Mouse (Mus musculus) E14TG2a.4 (cell line): ENCODE data around the gene Cacna1d.
A peak's percentile ranks its signal among the peaks of the same experiment; 100 is the strongest.

ENCODE experiments used
- H3K27me3 ChIP-seq: 2 replicates; pipeline ENCODE4 v1.6.1; 2014; ENCODE audit warnings: low read length, control low read depth; ENCODE audit not compliant: insufficient read depth
- H3K36me3 ChIP-seq: 2 replicates; pipeline ENCODE4 v1.6.1; 2014; ENCODE audit warnings: low read length, control low read depth; ENCODE audit not compliant: insufficient read depth
- H3K4me1 ChIP-seq: replicated peaks from 2 replicates; pipeline ENCODE4 v1.6.1; 2014; ENCODE audit warnings: low read depth, low read length, control low read depth
- H3K4me3 ChIP-seq: replicated peaks from 2 replicates; pipeline ENCODE4 v1.5.1; 2014; ENCODE audit warnings: mild to moderate bottlenecking, low read length
- H3K9me3 ChIP-seq: 2 replicates; pipeline ENCODE4 v1.6.1; 2014; ENCODE audit warnings: low read length, control low read depth
- CTCF ChIP-seq: conservative IDR thresholded peaks from 2 replicates; pipeline ENCODE4 v1.5.1; 2014; ENCODE audit warnings: low read length
- NANOG ChIP-seq: IDR thresholded peaks from 2 replicates; pipeline ENCODE4 v1.6.1; 2014; ENCODE audit warnings: borderline replicate concordance, low read length, mixed read lengths
- POU5F1 ChIP-seq: IDR thresholded peaks from 2 replicates; pipeline ENCODE4 v1.6.1; 2014; ENCODE audit warnings: low read length, borderline replicate concordance

The Cacna1d gene

DNA sequence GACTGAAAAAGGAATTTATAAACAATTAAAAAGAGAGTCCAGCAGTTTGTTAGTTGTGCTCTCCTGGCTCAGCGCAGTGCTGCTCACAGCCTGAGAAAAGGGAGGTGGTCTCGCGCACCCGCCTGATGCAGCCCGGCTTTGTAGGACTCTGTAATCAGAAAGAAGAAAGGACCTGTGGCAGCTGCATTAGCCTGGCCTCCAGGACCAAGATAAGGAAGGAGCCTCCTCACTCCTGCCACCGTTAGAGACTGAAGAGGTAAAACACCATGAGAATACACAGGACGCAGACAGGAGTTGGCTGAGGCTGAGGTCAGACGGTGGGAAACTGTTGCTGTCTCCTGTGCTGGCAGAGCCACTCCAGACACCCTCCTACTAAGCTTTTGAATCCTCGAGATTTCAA is at the start of gene Cacna1d:
Gene Cacna1d, minus strand, starts transcription at position 114 of the 400 bp plus-strand sequence.
- H3K36me3 ChIP-seq: peaks cover 95% of the 10 kb centered on the region
- no peak within 1 kb of the TSS for H3K4me3 ChIP-seq
- peaks cover 13% of the 10 kb centered on the region for H3K4me1 ChIP-seq
- TF ChIP-seq POU5F1: no peak
- no peak for TF ChIP-seq NANOG
- no peak for TF ChIP-seq CTCF
- H3K27me3 ChIP-seq: no peaks in the 10 kb centered on the region
- no peaks in the 10 kb centered on the region for H3K9me3 ChIP-seq

DNA sequence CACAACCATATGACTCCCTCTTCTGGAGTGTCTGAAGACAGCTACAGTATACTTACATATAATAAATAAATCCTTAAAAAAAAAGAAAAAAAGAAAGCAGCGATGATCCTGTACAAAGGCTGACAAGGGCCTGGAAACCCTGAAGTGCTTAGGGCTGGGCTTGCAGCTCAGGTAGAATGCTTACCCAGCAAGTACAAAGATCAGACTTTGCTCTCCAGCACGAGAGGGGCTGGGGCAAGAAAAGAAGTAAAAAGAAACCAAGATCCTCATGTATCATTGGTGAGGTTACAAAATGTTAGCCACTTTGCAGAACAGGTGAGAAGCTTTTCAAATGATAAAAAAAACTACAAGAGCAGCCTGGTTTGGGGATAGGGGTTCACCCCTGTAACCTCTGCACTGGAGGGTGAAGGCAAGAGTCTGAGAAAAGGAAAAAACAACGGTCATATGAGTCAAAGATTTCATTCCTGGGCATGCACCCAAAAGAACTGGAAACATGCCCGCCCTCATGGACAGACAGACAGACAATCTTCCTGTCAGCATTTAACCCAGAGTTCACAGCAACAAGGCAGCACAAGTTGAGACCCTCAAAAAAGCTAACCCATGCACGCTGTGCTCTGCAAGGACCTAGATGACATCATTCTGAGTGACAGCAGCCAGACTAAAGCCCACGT is 42.7 kb upstream of the Cacna1d start:
- Histone ChIP-seq H3K9me3 (no peaks in the 10 kb centered on the region), H3K4me1 (peaks cover 47% of the 10 kb centered on the region), H3K4me3 (no peak overlapping the region), H3K36me3 (no peaks in the 10 kb centered on the region), H3K27me3 (no peaks in the 10 kb centered on the region)
- no peak for TF ChIP-seq POU5F1
- no peak for TF ChIP-seq CTCF
- TF ChIP-seq NANOG: no peak

DNA sequence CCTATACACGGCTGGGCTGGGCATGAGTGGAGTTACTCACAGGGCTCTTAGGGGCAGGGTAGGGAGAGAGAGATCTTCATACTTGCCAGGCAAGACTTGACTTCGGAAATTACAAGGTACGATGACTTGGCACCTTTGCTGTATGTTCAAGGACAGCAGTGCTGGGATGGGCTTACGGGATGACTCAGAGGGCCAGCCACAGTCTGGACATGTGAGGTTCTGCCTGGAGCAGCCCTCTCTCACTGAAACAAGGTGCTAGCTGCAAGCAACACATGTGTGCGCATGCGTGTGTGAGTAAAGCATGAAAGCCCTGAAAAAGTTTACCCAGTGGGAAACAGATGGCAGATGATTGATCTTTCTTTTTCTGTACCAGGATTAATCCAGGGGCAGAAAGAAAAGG is 40.6 kb upstream of the Cacna1d start:
- Histone ChIP-seq H3K36me3 (peaks cover 8% of the 10 kb centered on the region; the same call in 1 of the 2 replicates), H3K4me1 (peaks cover 61% of the 10 kb centered on the region), H3K9me3 (no peaks in the 10 kb centered on the region), H3K4me3 (no peak overlapping the region; the same call in 1 of the 2 replicates), H3K27me3 (no peaks in the 10 kb centered on the region)
- TF ChIP-seq CTCF: no peak
- no peak for TF ChIP-seq NANOG
- no peak for TF ChIP-seq POU5F1

DNA sequence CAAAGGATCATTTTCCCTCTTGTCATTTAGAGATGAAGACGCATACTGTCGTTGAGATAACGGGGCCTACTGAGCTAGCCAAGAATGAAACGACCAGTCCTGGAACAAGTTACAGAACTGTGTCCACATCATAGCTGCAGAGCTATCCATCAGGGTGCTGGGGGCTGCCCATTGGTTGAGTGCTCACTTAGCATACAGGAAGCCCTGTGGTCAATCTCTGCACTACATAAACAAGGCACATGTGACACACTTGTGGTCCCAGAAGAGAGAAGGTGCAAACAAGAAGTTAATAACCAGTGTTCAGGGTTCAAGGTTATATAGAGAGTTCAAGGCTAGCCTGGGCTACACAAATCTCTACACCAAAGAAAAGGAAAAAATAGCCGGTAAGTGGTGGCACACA is 40.2 kb upstream of the Cacna1d start:
- Histone ChIP-seq H3K9me3 (no peaks in the 10 kb centered on the region), H3K27me3 (no peaks in the 10 kb centered on the region), H3K36me3 (peaks cover 11% of the 10 kb centered on the region), H3K4me3 (no peak overlapping the region; the same call in 1 of the 2 replicates), H3K4me1 (peaks cover 65% of the 10 kb centered on the region)
- TF ChIP-seq CTCF (no peak), POU5F1 (no peak), NANOG (no peak)

DNA sequence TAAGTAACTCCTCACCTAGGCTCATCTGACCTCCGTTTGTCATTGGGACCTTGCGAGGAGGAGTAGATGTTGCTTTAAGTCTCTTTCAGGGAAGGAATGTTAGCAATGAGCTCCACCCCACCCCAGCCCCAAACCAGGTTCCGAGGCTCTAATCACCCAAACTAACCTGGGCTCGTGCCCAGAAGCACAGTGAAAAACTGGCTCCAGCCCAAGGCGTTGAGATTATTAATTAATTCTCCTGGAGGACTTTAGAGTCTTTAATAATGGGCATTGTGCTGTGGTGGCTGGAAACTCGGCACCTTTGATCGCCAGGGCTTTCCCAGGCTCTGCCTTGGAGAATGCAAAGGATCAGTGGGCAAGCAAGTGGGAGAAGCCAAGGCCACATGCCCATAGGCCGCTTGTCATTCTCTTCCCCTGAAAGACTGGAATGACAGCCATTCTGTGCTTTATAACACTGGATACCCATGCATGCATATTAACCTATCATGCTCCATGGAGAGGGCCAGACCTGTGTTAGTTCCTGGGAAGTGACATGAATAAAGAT is 39.5 kb upstream of the Cacna1d start:
- Histone ChIP-seq H3K9me3 (no peaks in the 10 kb centered on the region), H3K27me3 (no peaks in the 10 kb centered on the region), H3K4me1 (peaks cover 72% of the 10 kb centered on the region), H3K36me3 (peaks cover 18% of the 10 kb centered on the region), H3K4me3 (peak overlapping the region; percentile 71)
- TF ChIP-seq POU5F1: no peak
- TF ChIP-seq NANOG: no peak

DNA sequence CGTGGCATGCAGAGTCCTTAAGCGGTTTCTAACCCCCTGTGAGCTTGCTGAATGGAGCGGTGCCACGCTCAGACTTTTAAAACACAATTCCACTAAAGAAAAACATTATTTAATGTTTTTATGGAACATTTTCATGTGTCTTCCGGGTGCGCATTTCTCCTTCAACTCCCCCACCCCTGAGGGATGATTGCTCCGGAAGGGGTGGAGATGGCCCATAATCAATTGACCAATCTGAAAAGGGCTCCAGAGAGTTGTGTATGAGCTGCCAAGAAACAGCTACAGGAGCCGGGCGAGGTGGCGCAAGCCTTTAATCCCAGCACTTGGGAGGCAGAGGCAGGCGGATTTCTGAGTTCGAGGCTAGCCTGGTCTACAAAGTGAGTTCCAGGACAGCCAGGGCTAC is 38.2 kb upstream of the Cacna1d start:
- H3K36me3 ChIP-seq: peaks cover 31% of the 10 kb centered on the region
- no peaks in the 10 kb centered on the region for H3K9me3 ChIP-seq
- no peaks in the 10 kb centered on the region for H3K27me3 ChIP-seq
- peaks cover 75% of the 10 kb centered on the region for H3K4me1 ChIP-seq
- TF ChIP-seq NANOG (peak; percentile 67; the same call in 1 of the 2 replicates), CTCF (no peak), POU5F1 (no peak)
- H3K4me3 ChIP-seq: peak overlapping the region; percentile 49

DNA sequence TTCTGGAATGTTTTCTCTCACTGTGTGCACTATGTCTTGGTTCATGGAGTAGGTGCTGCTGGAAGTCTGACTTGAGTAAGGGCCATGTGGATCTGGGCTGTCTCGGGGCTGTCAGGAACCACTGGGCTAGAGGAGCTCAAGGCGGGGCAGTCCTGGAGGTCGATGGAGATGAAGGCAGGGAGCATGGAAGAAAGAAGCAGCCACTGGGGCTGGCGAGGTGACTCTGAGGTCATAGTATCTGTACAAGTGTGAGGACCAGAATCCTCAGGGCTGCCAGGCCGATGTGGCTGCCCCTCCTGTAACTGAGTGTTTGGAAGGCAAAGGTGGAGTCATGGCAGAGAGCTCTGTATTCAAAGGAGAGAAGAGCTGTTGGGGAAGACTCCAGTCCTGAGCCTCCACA is 37.7 kb upstream of the Cacna1d start:
- Histone ChIP-seq H3K4me1 (peaks cover 73% of the 10 kb centered on the region), H3K4me3 (peak overlapping the region; percentile 49), H3K36me3 (peaks cover 36% of the 10 kb centered on the region), H3K27me3 (no peaks in the 10 kb centered on the region), H3K9me3 (no peaks in the 10 kb centered on the region)
- no peak for TF ChIP-seq NANOG
- TF ChIP-seq POU5F1: no peak
- TF ChIP-seq CTCF: no peak

DNA sequence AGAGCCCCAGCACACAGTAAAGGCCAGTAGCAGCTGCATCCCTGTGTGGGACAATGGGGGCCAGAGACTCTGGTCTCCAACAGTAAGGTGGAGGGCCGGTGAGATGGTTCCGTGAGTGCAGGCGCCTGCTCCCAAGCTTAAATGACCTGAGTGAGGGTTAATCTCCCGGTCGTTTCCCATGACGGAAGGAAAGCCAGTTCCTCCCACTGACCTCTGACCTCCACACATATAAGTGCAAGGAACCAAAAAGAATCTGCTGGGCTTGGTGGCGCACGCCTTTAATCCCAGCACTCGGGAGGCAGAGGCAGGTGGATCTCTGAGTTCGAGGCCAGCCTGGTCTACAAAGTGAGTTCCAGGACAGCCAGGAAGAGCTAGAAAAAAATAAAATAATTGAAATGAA is 37.1 kb upstream of the Cacna1d start:
- H3K4me1 ChIP-seq: peaks cover 74% of the 10 kb centered on the region
- H3K9me3 ChIP-seq: no peaks in the 10 kb centered on the region
- H3K4me3 ChIP-seq: 0 out of 2 replicates have a peak overlapping the region, but pooled peaks have one; percentile 5
- no peaks in the 10 kb centered on the region for H3K27me3 ChIP-seq
- H3K36me3 ChIP-seq: peaks cover 42% of the 10 kb centered on the region
- TF ChIP-seq CTCF (no peak), POU5F1 (no peak), NANOG (no peak)

DNA sequence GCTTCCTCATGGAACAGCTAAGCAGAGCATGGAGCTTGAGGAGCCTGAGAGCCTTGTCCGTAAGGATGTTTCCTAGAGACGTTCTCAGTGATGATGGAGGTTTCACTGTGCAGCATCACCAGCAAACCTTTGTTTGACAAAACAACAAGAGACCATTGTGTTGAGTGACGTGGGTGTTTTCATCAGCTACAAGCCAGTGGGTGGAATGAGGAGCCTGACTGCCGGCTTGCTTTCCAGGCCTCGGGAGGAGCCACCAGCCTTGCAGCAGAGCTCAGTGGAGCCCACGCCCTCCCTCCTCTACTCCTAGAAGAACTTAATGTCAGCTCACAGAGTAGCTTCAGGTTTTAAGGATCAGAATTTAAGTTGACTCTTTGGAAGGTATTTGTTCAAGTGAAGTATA is 32.1 kb upstream of the Cacna1d start:
- Histone ChIP-seq H3K27me3 (no peaks in the 10 kb centered on the region), H3K9me3 (no peaks in the 10 kb centered on the region), H3K4me3 (no peak overlapping the region), H3K36me3 (peaks cover 92% of the 10 kb centered on the region), H3K4me1 (peaks cover 38% of the 10 kb centered on the region)
- no peak for TF ChIP-seq CTCF
